Mouse (Mus musculus) layer of hippocampus, adult 9-11 months (tissue): Measurements from ENCODE around the gene Mrgprb1.
"Not testable (repeated sequence)": the region's sequence is repeated elsewhere in the genome, so short reads cannot be mapped to it uniquely, and the experiment has no call there.

Experiments used
- DNase-seq: peaks from one replicate; pipeline ENCODE4 v3.0.0; 2022

Gene Mrgprb1

GRCm38 (mm10) chr7:48456242-48456641, at the start of gene Mrgprb1:
Gene Mrgprb1 (minus strand): TSS chr7:48456342.
- DNase-seq: no peak

- DNase-seq: no peak
These were observed 43.1 kb upstream of the Mrgprb1 start, which contains the start of gene Mrgprx2 for GRCm38 (mm10) chr7:48499221-48499620. Gene Mrgprx2 (minus strand): TSS chr7:48499321.

GRCm38 (mm10) chr7:48436581-48436980, 19.6 kb downstream of the Mrgprb1 start:
- DNase-seq: no peak

- DNase-seq: not testable (repeated sequence)
These were observed 20.2 kb downstream of the Mrgprb1 start for GRCm38 (mm10) chr7:48435936-48436335.
